Mouse (Mus musculus): ENCODE results near the gene Tbx4. TPM values are rescaled to one million over a fixed set of nuclear protein-coding genes. Genes with fewer than 3 reads are reported as not detected.
A peak's percentile ranks its signal among the peaks of the same experiment; 100 is the strongest.

Tbx4 gene
- polyA plus RNA-seq, 1 experiment from 2014 or later = not detected

DNA sequence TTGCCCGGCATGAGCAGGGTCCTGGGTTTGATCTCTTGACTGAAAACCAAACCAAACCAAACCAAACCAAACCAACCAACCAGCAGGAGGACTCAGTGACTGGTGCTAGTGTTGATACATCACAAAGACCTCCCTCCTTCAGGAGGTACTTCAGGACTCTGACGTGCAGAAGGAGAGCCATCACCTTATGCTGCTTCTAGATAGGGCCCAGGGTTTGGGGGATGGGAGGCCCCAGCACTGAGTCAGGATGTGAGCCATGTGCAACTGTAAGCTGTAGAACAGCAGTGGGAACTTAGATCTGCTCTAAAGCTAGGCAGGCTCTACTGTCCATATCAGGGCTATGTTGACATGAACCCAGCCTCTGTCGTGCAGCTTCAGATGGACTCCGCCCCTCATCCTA lies 41.9 kb downstream of the Tbx4 start:
- peaks cover 34% of the 10 kb centered on the region for H3K27me3 ChIP-seq (ENCODE audit: insufficient read depth, low read length)
- no peak overlapping the region for H3K9ac ChIP-seq (replicated peaks)
- no peak for ATAC-seq
- no peak for DNase-seq
- no peak overlapping the region for H3K4me3 ChIP-seq (ENCODE audit: low read depth, low read length)
- 52% methylated on average over 4 of the region's 4 CpGs for WGBS (ENCODE audit: insufficient replicate concordance)
- H3K4me2 ChIP-seq (ENCODE audit: low read depth, low read length) = no peak overlapping the region
- no peak for TF ChIP-seq CTCF (IDR thresholded peaks at IDR 0.05; ENCODE audit: low read depth)
- TF ChIP-seq EP300 (IDR thresholded peaks at IDR 0.05; ENCODE audit: low read depth) = no peak
- no peak overlapping the region for H3K27ac ChIP-seq (ENCODE audit: low read depth)
- H3K9me3 ChIP-seq (ENCODE audit: low read length) = no peaks in the 10 kb centered on the region
- H3K4me1 ChIP-seq (ENCODE audit: insufficient read depth) = no peaks in the 10 kb centered on the region
- no peaks in the 10 kb centered on the region for H3K36me3 ChIP-seq (replicated peaks; ENCODE audit: insufficient read depth, low read length)

DNA sequence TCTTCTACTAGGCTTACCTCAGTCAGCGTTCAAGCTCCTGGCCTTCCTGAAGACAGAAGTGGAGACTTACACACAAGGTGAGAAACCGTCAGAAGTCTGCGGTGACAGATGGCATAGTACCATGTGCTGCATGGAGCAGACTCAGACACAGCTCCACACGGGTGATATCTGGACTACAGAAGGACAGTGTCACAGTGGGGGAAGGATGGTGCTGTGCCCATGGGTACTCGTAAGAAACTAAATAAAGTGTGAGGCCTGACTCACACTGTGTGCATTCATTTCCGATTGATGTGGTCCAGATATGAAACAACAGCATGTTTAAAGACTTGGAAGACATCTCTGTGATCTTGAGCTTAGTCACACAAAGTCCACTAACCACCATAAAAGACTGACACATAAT lies 43.4 kb downstream of the Tbx4 start:
- DNase-seq = no peak
- Histone ChIP-seq H3K36me3 (replicated peaks; ENCODE audit: insufficient read depth, low read length) (no peaks in the 10 kb centered on the region), H3K9me3 (ENCODE audit: low read length) (no peaks in the 10 kb centered on the region), H3K27ac (ENCODE audit: low read depth) (no peak overlapping the region), H3K27me3 (ENCODE audit: insufficient read depth, low read length) (peaks cover 23% of the 10 kb centered on the region), H3K9ac (replicated peaks) (no peak overlapping the region), H3K4me2 (ENCODE audit: low read depth, low read length) (no peak overlapping the region), H3K4me3 (ENCODE audit: low read depth, low read length) (no peak overlapping the region), H3K4me1 (ENCODE audit: insufficient read depth) (no peaks in the 10 kb centered on the region)
- TF ChIP-seq EP300 (IDR thresholded peaks at IDR 0.05; ENCODE audit: low read depth) = no peak
- no peak for TF ChIP-seq CTCF (IDR thresholded peaks at IDR 0.05; ENCODE audit: low read depth)
- WGBS (ENCODE audit: insufficient replicate concordance) = 76% methylated on average over 6 of the region's 6 CpGs
- ATAC-seq = no peak

DNA sequence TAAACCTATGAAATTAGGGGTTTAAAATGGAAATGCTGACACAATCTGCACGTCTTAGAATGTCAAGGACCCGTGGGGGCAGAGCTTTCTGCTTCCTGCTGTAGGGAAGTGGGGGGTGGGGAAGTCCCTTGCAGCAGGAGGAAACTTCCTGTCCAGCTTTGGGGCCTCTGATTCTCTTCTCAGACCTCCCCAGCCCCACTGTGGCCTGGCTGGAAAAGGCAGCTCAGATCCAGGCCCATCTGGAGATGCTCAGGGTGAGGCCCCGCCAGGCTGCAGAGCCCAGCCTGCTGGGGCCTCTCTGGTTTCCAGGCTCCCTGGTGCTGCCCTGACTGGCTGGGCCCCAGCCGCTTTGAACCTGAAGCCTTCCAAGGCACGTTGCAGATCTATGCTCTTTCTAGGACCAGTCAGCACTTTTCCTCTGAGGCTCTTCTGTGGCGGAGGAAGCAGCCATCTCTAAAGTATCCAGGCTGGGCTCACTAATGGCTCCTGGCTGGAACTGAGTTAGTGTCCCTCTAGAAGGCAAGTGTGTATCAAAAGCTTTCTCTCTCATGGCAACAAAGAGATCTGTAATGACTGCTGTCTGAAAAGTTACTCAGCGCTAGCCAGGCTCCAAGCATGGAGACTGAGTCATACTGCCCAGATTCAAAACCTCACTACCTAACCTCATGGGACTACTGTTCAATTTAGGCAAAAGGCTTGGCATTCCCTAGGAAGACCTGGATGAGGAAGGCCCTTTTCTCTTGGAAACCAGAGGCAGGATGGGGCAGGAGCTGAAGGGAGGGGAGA lies 55.8 kb downstream of the Tbx4 start:
- Histone ChIP-seq H3K4me2 (ENCODE audit: low read depth, low read length) (no peak overlapping the region), H3K27ac (ENCODE audit: low read depth) (peak overlapping the region; percentile 53; the same call in 1 of the 2 replicates), H3K9ac (replicated peaks) (no peak overlapping the region), H3K27me3 (ENCODE audit: insufficient read depth, low read length) (0 out of 2 replicates have a peak, but pooled peaks cover 3% of the 10 kb centered on the region), H3K4me1 (ENCODE audit: insufficient read depth) (no peaks in the 10 kb centered on the region), H3K36me3 (replicated peaks; ENCODE audit: insufficient read depth, low read length) (no peaks in the 10 kb centered on the region), H3K9me3 (ENCODE audit: low read length) (no peaks in the 10 kb centered on the region), H3K4me3 (ENCODE audit: low read depth, low read length) (no peak overlapping the region)
- TF ChIP-seq EP300 (IDR thresholded peaks at IDR 0.05; ENCODE audit: low read depth) = no peak
- no peak for TF ChIP-seq CTCF (IDR thresholded peaks at IDR 0.05; ENCODE audit: low read depth)
- DNase-seq (peak; percentile 18), ATAC-seq (peak; percentile 17; the same call in 1 of the 2 replicates)
- WGBS (ENCODE audit: insufficient replicate concordance) = 34% methylated on average over 7 of the region's 7 CpGs

DNA sequence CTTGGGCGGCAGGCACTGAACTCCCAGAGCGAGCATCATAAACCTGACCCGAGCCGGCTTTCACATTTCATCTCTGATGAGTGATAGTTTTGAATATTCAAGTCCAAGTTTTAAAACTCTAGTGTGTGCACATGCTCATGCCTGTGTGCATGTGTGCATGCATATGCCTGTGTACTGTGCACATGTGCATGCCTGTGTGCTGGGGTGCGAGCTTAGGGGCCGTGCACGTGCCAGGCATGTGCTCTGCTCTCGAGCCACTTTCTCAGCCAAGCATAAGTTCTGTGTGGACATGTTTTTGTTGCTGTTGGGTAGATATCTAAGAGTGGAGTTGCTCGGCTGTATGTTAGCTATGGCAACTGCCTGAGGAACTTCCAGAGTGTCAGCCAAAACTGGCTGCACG lies 62.5 kb downstream of the Tbx4 start:
- Histone ChIP-seq H3K4me3 (ENCODE audit: low read depth, low read length) (no peak overlapping the region), H3K27ac (ENCODE audit: low read depth) (no peak overlapping the region), H3K9ac (replicated peaks) (no peak overlapping the region), H3K9me3 (ENCODE audit: low read length) (no peaks in the 10 kb centered on the region), H3K36me3 (replicated peaks; ENCODE audit: insufficient read depth, low read length) (no peaks in the 10 kb centered on the region), H3K27me3 (ENCODE audit: insufficient read depth, low read length) (0 out of 2 replicates have a peak, but pooled peaks cover 2% of the 10 kb centered on the region), H3K4me2 (ENCODE audit: low read depth, low read length) (no peak overlapping the region), H3K4me1 (ENCODE audit: insufficient read depth) (no peaks in the 10 kb centered on the region)
- TF ChIP-seq CTCF (IDR thresholded peaks at IDR 0.05; ENCODE audit: low read depth) (no peak), EP300 (IDR thresholded peaks at IDR 0.05; ENCODE audit: low read depth) (no peak)
- DNase-seq (no peak), ATAC-seq (no peak)
- WGBS (ENCODE audit: insufficient replicate concordance) = 79% methylated on average over 10 of the region's 10 CpGs

DNA sequence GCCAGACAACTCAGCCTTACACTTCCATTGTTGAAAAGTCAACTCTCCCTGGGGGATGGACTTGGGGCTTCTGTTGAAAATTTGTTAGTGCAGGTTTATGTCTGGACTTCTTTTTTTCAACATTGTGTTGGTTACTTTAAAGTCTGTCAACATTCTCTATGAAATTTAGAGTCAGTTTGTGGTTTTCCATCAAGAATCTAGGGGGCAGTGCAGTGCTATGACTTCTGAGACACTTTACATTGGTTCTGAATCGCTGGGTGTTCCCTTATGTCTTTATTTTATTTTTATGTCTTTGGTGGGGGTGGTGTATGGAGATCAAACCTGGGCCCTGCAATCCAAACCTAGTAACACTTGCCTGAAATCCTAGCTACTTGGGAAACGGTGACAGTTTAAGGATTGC lies 63.5 kb downstream of the Tbx4 start:
- no peak for ATAC-seq

DNA sequence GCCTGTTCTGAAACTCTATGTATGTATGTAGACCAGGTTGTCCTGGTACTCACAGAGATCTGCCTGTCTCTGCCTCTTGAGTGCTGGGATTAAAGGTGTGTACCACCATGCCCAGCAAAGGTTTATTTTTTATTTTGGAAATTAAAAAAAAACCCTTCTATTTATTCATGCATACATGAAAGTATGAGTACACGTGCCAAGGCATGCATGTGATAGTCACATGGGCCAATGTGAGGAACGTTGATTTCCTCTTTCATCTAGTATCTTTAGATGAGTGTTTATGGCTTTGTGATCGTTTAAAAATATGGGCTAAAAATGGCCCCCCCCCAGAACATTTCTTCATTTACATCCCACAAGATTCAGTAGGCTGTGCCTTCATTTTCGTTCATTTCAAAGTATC lies 66.3 kb downstream of the Tbx4 start:
- Histone ChIP-seq H3K4me3 (ENCODE audit: low read depth, low read length) (no peak overlapping the region), H3K4me1 (ENCODE audit: insufficient read depth) (no peaks in the 10 kb centered on the region), H3K9ac (replicated peaks) (no peak overlapping the region), H3K36me3 (replicated peaks; ENCODE audit: insufficient read depth, low read length) (no peaks in the 10 kb centered on the region), H3K27ac (ENCODE audit: low read depth) (no peak overlapping the region), H3K4me2 (ENCODE audit: low read depth, low read length) (no peak overlapping the region), H3K27me3 (ENCODE audit: insufficient read depth, low read length) (no peaks in the 10 kb centered on the region), H3K9me3 (ENCODE audit: low read length) (no peaks in the 10 kb centered on the region)
- DNase-seq (no peak), ATAC-seq (no peak)
- 65% methylated on average over 4 of the region's 4 CpGs for WGBS (ENCODE audit: insufficient replicate concordance)
- no peak for TF ChIP-seq CTCF (IDR thresholded peaks at IDR 0.05; ENCODE audit: low read depth)

More for the DNA sequence above, 63.5 kb downstream of the Tbx4 start:
- Histone ChIP-seq H3K4me2 (ENCODE audit: low read depth, low read length) (no peak overlapping the region), H3K27ac (ENCODE audit: low read depth) (no peak overlapping the region), H3K4me1 (ENCODE audit: insufficient read depth) (no peaks in the 10 kb centered on the region), H3K9me3 (ENCODE audit: low read length) (no peaks in the 10 kb centered on the region), H3K36me3 (replicated peaks; ENCODE audit: insufficient read depth, low read length) (no peaks in the 10 kb centered on the region), H3K9ac (replicated peaks) (no peak overlapping the region), H3K4me3 (ENCODE audit: low read depth, low read length) (no peak overlapping the region), H3K27me3 (ENCODE audit: insufficient read depth, low read length) (no peaks in the 10 kb centered on the region)
- DNase-seq = no peak
- WGBS (ENCODE audit: insufficient replicate concordance) = 64% methylated on average over 2 of the region's 2 CpGs
- TF ChIP-seq EP300 (IDR thresholded peaks at IDR 0.05; ENCODE audit: low read depth) (no peak), CTCF (IDR thresholded peaks at IDR 0.05; ENCODE audit: low read depth) (no peak)
